Mouse (Mus musculus) lung, postnatal 0 days (tissue): Measurements from ENCODE around the gene Popdc2. TPM values are rescaled to one million over a fixed set of nuclear protein-coding genes. Genes with fewer than 3 reads are reported as not detected.

Source experiments
- ATAC-seq: fragments of 200-750 bp; cut with Nextera tagmentation; 2 replicates; pipeline ENCODE4 v1.8.0; 2017; ENCODE audit warnings: moderate library complexity
- DNase-seq: peaks from one replicate; pipeline ENCODE4 v3.0.0-alpha.2; 2016; ENCODE audit warnings: low spot score
- H3K27ac ChIP-seq: fragments of 300-500 bp; sonication (generic); 2 replicates; pipeline ENCODE4 v1.5.1; 2014; ENCODE audit warnings: antibody characterized with exemption, mild to moderate bottlenecking, low read length, mixed read lengths
- H3K27me3 ChIP-seq: fragments of 300-500 bp; sonication (generic); replicated peaks from 2 replicates; pipeline ENCODE4 v1.6.1; 2014; ENCODE audit warnings: low read length, mixed read lengths; ENCODE audit not compliant: insufficient read depth
- H3K36me3 ChIP-seq: fragments of 300-500 bp; sonication (generic); 2 replicates; pipeline ENCODE4 v1.6.1; 2014; ENCODE audit warnings: low read length, mixed read lengths; ENCODE audit not compliant: insufficient read depth
- H3K4me1 ChIP-seq: fragments of 300-500 bp; sonication (generic); 2 replicates; pipeline ENCODE4 v1.6.1; 2014; ENCODE audit warnings: antibody characterized with exemption, low read depth, low read length, mixed read lengths; ENCODE audit not compliant: insufficient read depth
- H3K4me2 ChIP-seq: fragments of 300-500 bp; sonication (generic); replicated peaks from 2 replicates; pipeline ENCODE4 v1.6.1; 2014; ENCODE audit warnings: low read depth, mild to moderate bottlenecking, low read length, moderate library complexity, mixed read lengths
- H3K4me3 ChIP-seq: fragments of 300-500 bp; sonication (generic); 2 replicates; pipeline ENCODE4 v1.5.1; 2014; ENCODE audit warnings: low read depth, low read length
- H3K9ac ChIP-seq: fragments of 300-500 bp; sonication (generic); replicated peaks from 2 replicates; pipeline ENCODE4 v1.6.1; 2014; ENCODE audit warnings: low read depth, mild to moderate bottlenecking
- H3K9me3 ChIP-seq: fragments of 300-500 bp; sonication (generic); 2 replicates; pipeline ENCODE4 v1.6.1; 2016; ENCODE audit warnings: low read length, mixed read lengths
- CTCF ChIP-seq: IDR thresholded peaks from 2 replicates; pipeline ENCODE4 v1.5.1; 2016; ENCODE audit warnings: antibody characterized with exemption, mild to moderate bottlenecking
- EP300 ChIP-seq: IDR thresholded peaks from 2 replicates; pipeline ENCODE4 v1.6.1; 2016; ENCODE audit warnings: antibody characterized with exemption, mild to moderate bottlenecking, control low read depth
- WGBS: fragments of 180-500 bp; shearing (Covaris S2); extraction: QIAGEN DNeasy Blood & Tissue Kit; methylation state at CpG from one replicate; pipeline ENCODE4 v1.1.7; 2014; 5-methylcytosine and 5-hydroxymethylcytosine counted together
- polyA plus RNA-seq: library from polyadenylated mRNA; unstranded; fragments of >200 nt; fragmentation: Nextera tagmentation; extraction: Ambion mirVana; gene quantifications from 2 replicates; pipeline ENCODE4 v1.2.1, GENCODE M21; 2015

Gene Popdc2
- polyA plus RNA-seq, 1 experiment from 2014 or later, result 6.5 TPM

GRCm38 (mm10) chr16:38390322-38390721, 28.3 kb downstream of the Popdc2 start:
- H3K9me3 ChIP-seq, result no peaks in the 10 kb centered on the region
- no peak overlapping the region for H3K9ac ChIP-seq
- no peak for ATAC-seq
- H3K27me3 ChIP-seq, result no peaks in the 10 kb centered on the region
- H3K4me1 ChIP-seq, result no peaks in the 10 kb centered on the region
- no peaks in the 10 kb centered on the region for H3K36me3 ChIP-seq
- H3K27ac ChIP-seq, result no peak overlapping the region
- no peak overlapping the region for H3K4me3 ChIP-seq
- TF ChIP-seq CTCF (no peak), EP300 (no peak)
- WGBS, result 88% methylated on average over 7 of the region's 7 CpGs
- H3K4me2 ChIP-seq, result no peak overlapping the region
- DNase-seq, result no peak

- Histone ChIP-seq H3K27me3 (no peaks in the 10 kb centered on the region), H3K9ac (no peak overlapping the region), H3K4me2 (no peak overlapping the region), H3K36me3 (no peaks in the 10 kb centered on the region), H3K9me3 (no peaks in the 10 kb centered on the region), H3K27ac (no peak overlapping the region), H3K4me1 (no peaks in the 10 kb centered on the region), H3K4me3 (no peak overlapping the region)
- 61% methylated on average over 23 of the region's 23 CpGs for WGBS
- DNase-seq (peak; percentile 21), ATAC-seq (0 out of 2 replicates have a peak, but pooled peaks have one; percentile 8)
- TF ChIP-seq EP300, result no peak
- no peak for TF ChIP-seq CTCF
Measured at GRCm38 (mm10) chr16:38392126-38392894, 30.3 kb downstream of the Popdc2 start.

- H3K4me1 ChIP-seq, result no peaks in the 10 kb centered on the region
- 85% methylated on average over 8 of the region's 8 CpGs for WGBS
- ATAC-seq (no peak), DNase-seq (peak; percentile 46)
- no peak overlapping the region for H3K9ac ChIP-seq
- H3K27me3 ChIP-seq, result no peaks in the 10 kb centered on the region
- H3K27ac ChIP-seq, result no peak overlapping the region
- H3K36me3 ChIP-seq, result no peaks in the 10 kb centered on the region
- no peak for TF ChIP-seq CTCF
- 0 out of 2 replicates have a peak, but pooled peaks have one; percentile 25 for TF ChIP-seq EP300
- no peak overlapping the region for H3K4me3 ChIP-seq
- no peak overlapping the region for H3K4me2 ChIP-seq
- H3K9me3 ChIP-seq, result no peaks in the 10 kb centered on the region
Measured at GRCm38 (mm10) chr16:38394191-38394618, 32.2 kb downstream of the Popdc2 start.

GRCm38 (mm10) chr16:38395060-38395730, 33.2 kb downstream of the Popdc2 start:
- no peak for ATAC-seq
- no peak overlapping the region for H3K4me2 ChIP-seq

GRCm38 (mm10) chr16:38396155-38396554, 34.1 kb downstream of the Popdc2 start:
- WGBS, result 16% methylated on average over 13 of the region's 13 CpGs
- ATAC-seq (peak; percentile 76), DNase-seq (peak; percentile 96)
- peaks cover 7% of the 10 kb centered on the region; the same call in 1 of the 2 replicates for H3K4me1 ChIP-seq
- TF ChIP-seq EP300 (peak; percentile 89), CTCF (no peak)
- H3K27ac ChIP-seq, result no peak overlapping the region
- no peaks in the 10 kb centered on the region for H3K36me3 ChIP-seq
- peak overlapping the region; percentile 29 for H3K4me2 ChIP-seq
- H3K9ac ChIP-seq, result no peak overlapping the region
- no peak overlapping the region for H3K4me3 ChIP-seq
- no peaks in the 10 kb centered on the region for H3K9me3 ChIP-seq
- H3K27me3 ChIP-seq, result no peaks in the 10 kb centered on the region

More at GRCm38 (mm10) chr16:38395060-38395730, 33.2 kb downstream of the Popdc2 start:
- Histone ChIP-seq H3K4me3 (no peak overlapping the region), H3K27ac (0 out of 2 replicates have a peak overlapping the region, but pooled peaks have one; percentile 20), H3K9me3 (no peaks in the 10 kb centered on the region), H3K4me1 (peaks cover 5% of the 10 kb centered on the region; the same call in 1 of the 2 replicates), H3K27me3 (no peaks in the 10 kb centered on the region), H3K9ac (no peak overlapping the region), H3K36me3 (no peaks in the 10 kb centered on the region)
- WGBS, result 49% methylated on average over 6 of the region's 6 CpGs
- TF ChIP-seq CTCF (no peak), EP300 (no peak)
- DNase-seq, result peak; percentile 24

GRCm38 (mm10) chr16:38398266-38398665, 36.3 kb downstream of the Popdc2 start:
- no peaks in the 10 kb centered on the region for H3K9me3 ChIP-seq
- H3K4me1 ChIP-seq, result peaks cover 7% of the 10 kb centered on the region; the same call in 1 of the 2 replicates
- no peak overlapping the region for H3K9ac ChIP-seq
- 88% methylated on average over 6 of the region's 6 CpGs for WGBS
- H3K27ac ChIP-seq, result no peak overlapping the region
- H3K27me3 ChIP-seq, result no peaks in the 10 kb centered on the region
- no peaks in the 10 kb centered on the region for H3K36me3 ChIP-seq
- TF ChIP-seq EP300 (no peak), CTCF (no peak)
- H3K4me2 ChIP-seq, result no peak overlapping the region
- no peak for ATAC-seq
- no peak for DNase-seq
- no peak overlapping the region for H3K4me3 ChIP-seq
